Comparison of ENCODE assay signal across 9 mouse cellular contexts in the genomic region with DNA sequence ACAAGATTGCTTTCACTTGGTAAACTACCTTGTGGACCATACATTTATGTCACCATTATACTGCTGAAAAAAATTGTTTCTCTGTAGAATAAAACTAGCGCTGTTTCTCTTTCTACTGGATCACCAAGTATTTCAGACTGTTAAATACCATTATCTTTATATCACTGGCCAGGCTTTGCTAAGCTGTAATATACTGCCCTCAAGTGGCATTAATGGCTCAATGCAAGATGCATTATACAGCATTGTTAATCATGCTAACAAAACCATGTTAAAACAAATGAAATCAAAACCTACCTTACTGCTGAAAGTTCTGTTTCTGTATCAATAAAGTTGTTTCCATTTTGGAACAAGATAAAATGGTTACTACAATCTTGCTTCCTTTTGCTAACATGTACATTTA.
DNase-seq lines count a peak whose midpoint lies in the region; ATAC-seq and TF ChIP-seq lines count a peak whose summit lies in the region.
"Had no signal": no experiment of that assay in that cellular context is flagged by ENCODE, and none has a peak within 500 bp of the region (broad histone marks: within the 10 kb centered on the region; RNA-seq: fewer than 3 reads in every experiment).

No protein-coding gene starts in this region.

- H3K4me1 ChIP-seq in forebrain, postnatal 0 days (ENCODE audit: insufficient read depth): no peaks in the 10 kb centered on the region
- no peaks in the 10 kb centered on the region for H3K4me1 ChIP-seq in forebrain, embryonic 15.5 days
- no peaks in the 10 kb centered on the region for H3K4me1 ChIP-seq in lung, adult 2 months (ENCODE audit: control insufficient read depth, insufficient read depth, low read length)
- H3K4me1 ChIP-seq: neural tube, embryonic 13.5 days had no signal

- peak; percentile 56 for DNase-seq in forebrain, postnatal 0 days
- no peak for DNase-seq in lung, adult 2 months
- no peak for DNase-seq in lung, postnatal 4 days
- DNase-seq in brain, adult 2 months (ENCODE audit: low read depth, low spot score): peak; percentile 50
- DNase-seq in naive thymus-derived CD4-positive, alpha-beta T cell, adult 2 months (ENCODE audit: low read depth): peak; percentile 46
- DNase-seq in thymus, adult 18-20 months: no peak
- no peak for DNase-seq in left cerebral cortex, postnatal 36 days (ENCODE audit: low spot score in 2 of 2)

- H3K4me3 ChIP-seq in forebrain, postnatal 0 days (ENCODE audit: low read depth, low read length): no peak overlapping the region
- no peak overlapping the region for H3K4me3 ChIP-seq in forebrain, embryonic 15.5 days
- H3K4me3 ChIP-seq in lung, adult 2 months (replicated peaks; ENCODE audit: extremely low read depth, low read depth, low read length): no peak overlapping the region
- H3K4me3 ChIP-seq: neural tube, embryonic 13.5 days had no signal

- WGBS in forebrain, postnatal 0 days: 44% methylated on average over 1 of the region's 1 CpGs
- WGBS in forebrain, embryonic 15.5 days: 60% methylated on average over 1 of the region's 1 CpGs
- 66% methylated on average over 1 of the region's 1 CpGs for WGBS in lung, adult 2 months

- H3K9ac ChIP-seq in forebrain, postnatal 0 days: no peak overlapping the region
- H3K9ac ChIP-seq in forebrain, embryonic 15.5 days (replicated peaks): no peak overlapping the region
- H3K9ac ChIP-seq: neural tube, embryonic 13.5 days had no signal

- TF ChIP-seq CTCF in forebrain, postnatal 0 days (IDR thresholded peaks at IDR 0.05; ENCODE audit: low read depth): peak; percentile 82
- peak; percentile 9; the same call in 1 of the 2 replicates for TF ChIP-seq CTCF in lung, adult 2 months (IDR thresholded peaks at IDR 0.05; ENCODE audit: insufficient read depth, low read length)

- H3K27me3 ChIP-seq in forebrain, postnatal 0 days (ENCODE audit: insufficient read depth, low read length): no peaks in the 10 kb centered on the region
- H3K27me3 ChIP-seq in forebrain, embryonic 15.5 days: no peaks in the 10 kb centered on the region
- H3K27me3 ChIP-seq: neural tube, embryonic 13.5 days had no signal

- no peak for TF ChIP-seq POLR2A in lung, adult 2 months (IDR thresholded peaks at IDR 0.05; ENCODE audit: borderline replicate concordance, extremely low read depth, low read depth, low read length)

- no peak overlapping the region for H3K4me2 ChIP-seq in forebrain, postnatal 0 days (ENCODE audit: low read depth)
- no peak overlapping the region for H3K4me2 ChIP-seq in forebrain, embryonic 15.5 days (replicated peaks)
- H3K4me2 ChIP-seq: neural tube, embryonic 13.5 days had no signal

- no peaks in the 10 kb centered on the region for H3K9me3 ChIP-seq in forebrain, postnatal 0 days (ENCODE audit: low read length)
- H3K9me3 ChIP-seq in forebrain, embryonic 15.5 days: no peaks in the 10 kb centered on the region
- H3K9me3 ChIP-seq: neural tube, embryonic 13.5 days had no signal

- peak; percentile 48; the same call in 1 of the 2 replicates for ATAC-seq in forebrain, postnatal 0 days
- no peak; the same call in 1 of the 2 replicates for ATAC-seq in forebrain, embryonic 15.5 days (replicated peaks)

- H3K36me3 ChIP-seq in forebrain, postnatal 0 days (ENCODE audit: insufficient read depth): peaks cover 28% of the 10 kb centered on the region
- H3K36me3 ChIP-seq in forebrain, embryonic 15.5 days: peaks cover 32% of the 10 kb centered on the region

- no peak overlapping the region for H3K27ac ChIP-seq in forebrain, postnatal 0 days (ENCODE audit: low read depth, low read length)
- H3K27ac ChIP-seq in forebrain, embryonic 15.5 days (replicated peaks): no peak overlapping the region
- H3K27ac ChIP-seq: neural tube, embryonic 13.5 days had no signal

- intact Hi-C loops in left cerebral cortex, postnatal 36 days (cut with DNase I): loop anchor here (5.0 kb wide), 1 partner anchor 112 kb away; no protein-coding TSS in a partner anchor

Comparison
In these comparisons a context has a peak if more than half of its experiments do, and no peak if none do; other contexts are left out.
1. DNase-seq: peak in forebrain, postnatal 0 days (single experiment), brain, adult 2 months (single experiment) and naive thymus-derived CD4-positive, alpha-beta T cell, adult 2 months (single experiment); none in lung, adult 2 months (single experiment), lung, postnatal 4 days (0 of 2), thymus, adult 18-20 months (0 of 2) and left cerebral cortex, postnatal 36 days (0 of 2).